Mouse (Mus musculus) heart, embryonic 16.5 days (tissue): ENCODE results near the gene Zfp523. TPM values are rescaled to one million over a fixed set of nuclear protein-coding genes. Genes with fewer than 3 reads are reported as not detected.

Source experiments
- ATAC-seq: fragments of 200-750 bp; cut with Nextera tagmentation; replicated peaks from 2 replicates; pipeline ENCODE4 v1.8.0; 2017; ENCODE audit warnings: moderate number of reproducible peaks; ENCODE audit not compliant: insufficient read depth, low FRiP score; ENCODE audit errors: extremely low read depth
- H3K27ac ChIP-seq: fragments of 300-500 bp; sonication (generic); 2 replicates; pipeline ENCODE4 v1.5.1; 2014; ENCODE audit warnings: mild to moderate bottlenecking, low read length, control low read depth, moderate library complexity
- H3K27me3 ChIP-seq: fragments of 300-500 bp; sonication (generic); 2 replicates; pipeline ENCODE4 v1.6.1; 2014; ENCODE audit warnings: low read length, mixed read lengths; ENCODE audit not compliant: control insufficient read depth, insufficient read depth
- H3K36me3 ChIP-seq: fragments of 300-500 bp; sonication (generic); 2 replicates; pipeline ENCODE4 v1.6.1; 2014; ENCODE audit not compliant: control insufficient read depth, insufficient read depth
- H3K4me1 ChIP-seq: fragments of 300-500 bp; sonication (generic); 2 replicates; pipeline ENCODE4 v1.6.1; 2014; ENCODE audit warnings: low read length, mixed read lengths; ENCODE audit not compliant: control insufficient read depth, insufficient read depth
- H3K4me2 ChIP-seq: fragments of 300-500 bp; sonication (generic); 2 replicates; pipeline ENCODE4 v1.6.1; 2014; ENCODE audit warnings: low read depth, mild to moderate bottlenecking, control low read depth, low read length
- H3K4me3 ChIP-seq: fragments of 300-500 bp; sonication (generic); 2 replicates; pipeline ENCODE4 v1.5.1; 2014; ENCODE audit warnings: mild to moderate bottlenecking, control low read depth, low read length
- H3K9ac ChIP-seq: fragments of 300-500 bp; sonication (generic); 2 replicates; pipeline ENCODE4 v1.6.1; 2014; ENCODE audit warnings: low read length, control low read depth
- H3K9me3 ChIP-seq: fragments of 300-500 bp; sonication (generic); replicated peaks from 2 replicates; pipeline ENCODE4 v1.6.1; 2016; ENCODE audit warnings: low read length; ENCODE audit not compliant: control insufficient read depth
- WGBS: fragments of 180-500 bp; shearing (Covaris S2); extraction: QIAGEN DNeasy Blood & Tissue Kit; methylation state at CpG from one replicate; pipeline ENCODE4 v1.1.7; 2014; 5-methylcytosine and 5-hydroxymethylcytosine counted together
- polyA plus RNA-seq: library from polyadenylated mRNA; unstranded; fragments of >200 nt; fragmentation: Nextera tagmentation; extraction: Ambion mirVana; gene quantifications from 2 replicates; pipeline ENCODE4 v1.2.1, GENCODE M21; 2015

Zfp523 gene
- polyA plus RNA-seq, 1 experiment from 2014 or later, result 20.5 TPM

DNA sequence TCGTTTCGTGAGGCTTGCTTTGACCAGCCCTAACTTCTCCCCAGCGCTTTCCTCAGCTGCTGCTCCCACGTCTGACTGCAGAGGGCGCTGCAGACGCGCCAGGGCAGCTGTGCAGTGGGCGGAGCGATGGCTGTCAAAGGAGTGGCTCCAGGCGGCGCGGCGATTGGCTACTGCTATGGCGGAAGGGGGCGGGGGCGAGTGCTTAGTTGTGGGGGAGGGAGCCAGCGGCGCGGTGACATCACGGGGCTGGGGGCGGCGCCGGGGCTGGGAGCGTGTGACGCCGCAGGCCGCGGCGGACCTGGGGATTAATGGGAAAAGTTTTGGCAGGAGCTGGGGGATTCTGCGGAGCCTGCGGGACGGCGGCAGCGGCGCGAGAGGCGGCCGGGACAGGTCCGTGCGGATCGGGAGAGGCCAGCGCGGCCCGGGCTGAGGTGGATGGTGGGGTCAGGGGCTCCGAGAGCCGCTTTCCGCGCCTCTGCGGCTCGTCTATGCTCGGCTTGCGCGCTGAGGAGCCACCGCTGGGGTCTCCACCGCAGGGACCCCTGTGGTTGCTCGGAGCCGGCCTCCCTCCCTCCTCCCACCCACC lies 55.6 kb downstream of the Zfp523 start, which contains the start of gene Ppard:
Ppard (plus strand) TSS at position 226 of the 586 bp plus-strand sequence.
- WGBS, result under 1% methylated on average over 57 of the region's 57 CpGs
- peak; percentile 98 for ATAC-seq
- peak within 1 kb of the TSS; percentile 77 for H3K4me3 ChIP-seq
- H3K4me2 ChIP-seq, result peak within 1 kb of the TSS; percentile 70
- H3K36me3 ChIP-seq, result no peaks in the 10 kb centered on the region
- H3K9ac ChIP-seq, result peak within 1 kb of the TSS; percentile 92
- H3K4me1 ChIP-seq, result peaks cover 3% of the 10 kb centered on the region
- H3K9me3 ChIP-seq, result no peaks in the 10 kb centered on the region
- 0 out of 2 replicates have a peak, but pooled peaks cover 2% of the 10 kb centered on the region for H3K27me3 ChIP-seq
- peak within 1 kb of the TSS; percentile 83 for H3K27ac ChIP-seq

DNA sequence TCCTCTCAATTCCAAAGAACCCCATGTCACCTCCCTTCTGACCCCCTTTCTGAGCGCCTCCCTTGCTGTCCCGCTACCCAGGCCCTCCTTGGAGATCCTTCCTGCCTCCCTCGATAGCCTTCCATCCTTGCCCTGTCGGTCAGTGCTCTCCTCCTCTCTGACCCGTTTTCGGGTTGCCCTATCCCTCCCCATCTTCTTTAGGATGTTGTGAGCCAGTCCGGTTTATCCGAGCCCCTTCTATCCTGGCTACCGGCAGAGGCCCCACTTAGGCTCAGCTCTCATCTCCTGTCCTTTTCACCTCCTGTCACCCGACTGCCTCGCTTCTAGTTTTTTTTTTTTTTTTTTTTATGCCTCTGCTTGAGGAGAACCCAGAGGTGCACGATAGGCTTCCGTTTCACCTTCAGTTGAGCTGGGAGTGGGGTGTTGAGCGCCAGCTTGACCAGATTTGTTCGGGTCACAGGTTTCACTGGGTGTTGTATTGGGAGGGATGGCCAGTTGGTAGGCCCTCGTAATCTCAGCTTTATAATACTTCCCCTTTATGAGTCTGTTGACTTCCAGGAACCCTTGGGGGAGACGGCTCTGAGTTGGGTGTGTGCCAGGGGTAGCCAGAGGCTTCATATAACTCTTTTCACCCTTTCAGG lies 56.3 kb downstream of the Zfp523 start:
- Histone ChIP-seq H3K4me2 (peak overlapping the region; percentile 70), H3K9me3 (no peaks in the 10 kb centered on the region)
- 4% methylated on average over 17 of the region's 17 CpGs for WGBS

DNA sequence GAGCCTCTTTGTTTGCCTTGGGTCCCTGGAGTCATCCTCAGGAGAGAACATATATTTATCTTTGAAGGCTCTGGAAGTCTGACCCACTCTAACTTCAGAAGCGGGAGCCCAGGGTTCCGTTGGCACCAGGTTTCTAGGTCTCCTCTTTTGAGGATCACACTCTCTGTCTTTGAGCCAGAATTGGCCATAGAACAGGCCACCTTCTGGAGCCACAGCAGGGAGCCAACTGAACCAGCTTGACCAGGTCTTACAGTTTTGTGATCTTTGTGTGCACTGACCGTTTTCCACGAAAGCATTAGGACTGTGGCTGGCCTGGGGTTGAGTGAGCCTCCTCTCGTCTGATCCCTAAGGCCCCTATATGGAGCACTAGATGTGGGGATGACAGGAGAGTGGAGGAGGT lies 57.7 kb downstream of the Zfp523 start:
- Histone ChIP-seq H3K27ac (no peak overlapping the region), H3K27me3 (0 out of 2 replicates have a peak, but pooled peaks cover 2% of the 10 kb centered on the region), H3K9me3 (no peaks in the 10 kb centered on the region), H3K4me3 (no peak overlapping the region), H3K4me2 (no peak overlapping the region), H3K9ac (no peak overlapping the region), H3K36me3 (no peaks in the 10 kb centered on the region), H3K4me1 (peaks cover 3% of the 10 kb centered on the region)
- 86% methylated on average over 5 of the region's 5 CpGs for WGBS
- no peak for ATAC-seq

More for the DNA sequence above, 56.3 kb downstream of the Zfp523 start:
- Histone ChIP-seq H3K36me3 (no peaks in the 10 kb centered on the region), H3K27ac (peak overlapping the region; percentile 83), H3K4me1 (peaks cover 3% of the 10 kb centered on the region), H3K27me3 (0 out of 2 replicates have a peak, but pooled peaks cover 2% of the 10 kb centered on the region), H3K9ac (peak overlapping the region; percentile 92), H3K4me3 (peak overlapping the region; percentile 77)
- peak; percentile 30 for ATAC-seq

DNA sequence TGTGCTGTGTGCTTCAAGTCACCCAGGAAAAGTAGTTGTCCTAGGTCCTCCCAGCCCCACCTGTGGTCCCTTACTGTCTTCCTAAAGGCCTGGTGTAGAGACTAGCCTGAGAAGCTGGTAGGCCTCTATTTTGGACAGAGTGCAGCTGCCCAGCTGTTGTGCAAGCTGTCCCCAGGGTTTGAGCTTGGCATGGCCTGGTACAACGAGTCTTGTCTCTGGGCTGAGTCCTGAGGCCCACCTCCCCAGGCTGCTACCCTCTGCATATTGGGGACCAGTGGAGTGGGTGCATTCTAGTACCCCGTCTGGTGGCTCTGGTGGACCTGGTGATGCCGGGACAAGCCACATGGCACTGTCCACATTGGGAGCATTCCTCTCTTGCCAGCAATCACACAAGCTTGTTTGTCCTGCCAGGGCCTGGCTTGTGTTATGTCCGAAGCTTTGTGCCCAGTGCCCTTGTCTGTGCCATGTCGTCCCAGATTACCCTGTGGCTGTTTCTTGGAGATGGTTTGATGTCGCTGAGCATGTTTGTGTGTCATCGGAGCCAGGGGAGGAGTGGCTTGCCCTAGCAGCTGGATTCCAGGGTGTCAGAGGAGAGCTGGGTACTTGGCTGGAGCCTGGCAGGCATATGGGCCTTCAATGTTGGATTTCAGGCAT lies 59.2 kb downstream of the Zfp523 start:
- no peak overlapping the region for H3K4me3 ChIP-seq
- ATAC-seq, result no peak
- 73% methylated on average over 7 of the region's 7 CpGs for WGBS
- H3K4me1 ChIP-seq, result peaks cover 3% of the 10 kb centered on the region
- no peaks in the 10 kb centered on the region for H3K36me3 ChIP-seq
- no peak overlapping the region for H3K27ac ChIP-seq
- H3K9ac ChIP-seq, result no peak overlapping the region
- 0 out of 2 replicates have a peak, but pooled peaks cover under 1% of the 10 kb centered on the region for H3K27me3 ChIP-seq
- no peak overlapping the region for H3K4me2 ChIP-seq
- no peaks in the 10 kb centered on the region for H3K9me3 ChIP-seq

DNA sequence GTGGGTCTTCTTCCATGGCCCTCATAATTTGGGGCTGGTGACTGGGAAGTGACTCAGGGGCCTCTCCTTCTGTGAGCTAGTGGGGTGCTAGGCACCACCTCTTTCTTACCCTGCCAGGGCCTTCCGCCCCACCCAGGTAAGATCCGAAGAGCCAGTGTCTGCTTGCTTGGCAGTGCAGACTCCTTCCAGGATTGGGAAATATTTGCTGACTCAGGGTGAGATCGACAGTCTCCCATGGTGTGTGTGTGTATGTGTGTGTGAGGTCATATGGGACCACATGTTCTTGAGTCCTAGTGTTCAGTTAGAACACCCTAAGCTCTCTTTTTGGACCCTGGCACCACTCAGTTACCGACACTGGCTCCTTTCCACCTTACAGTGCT lies 59.7 kb downstream of the Zfp523 start:
- Histone ChIP-seq H3K9me3 (no peaks in the 10 kb centered on the region), H3K9ac (no peak overlapping the region), H3K4me3 (no peak overlapping the region), H3K36me3 (no peaks in the 10 kb centered on the region), H3K4me1 (peaks cover 3% of the 10 kb centered on the region), H3K4me2 (no peak overlapping the region), H3K27me3 (no peaks in the 10 kb centered on the region), H3K27ac (no peak overlapping the region)
- no peak for ATAC-seq
- 86% methylated on average over 4 of the region's 4 CpGs for WGBS

DNA sequence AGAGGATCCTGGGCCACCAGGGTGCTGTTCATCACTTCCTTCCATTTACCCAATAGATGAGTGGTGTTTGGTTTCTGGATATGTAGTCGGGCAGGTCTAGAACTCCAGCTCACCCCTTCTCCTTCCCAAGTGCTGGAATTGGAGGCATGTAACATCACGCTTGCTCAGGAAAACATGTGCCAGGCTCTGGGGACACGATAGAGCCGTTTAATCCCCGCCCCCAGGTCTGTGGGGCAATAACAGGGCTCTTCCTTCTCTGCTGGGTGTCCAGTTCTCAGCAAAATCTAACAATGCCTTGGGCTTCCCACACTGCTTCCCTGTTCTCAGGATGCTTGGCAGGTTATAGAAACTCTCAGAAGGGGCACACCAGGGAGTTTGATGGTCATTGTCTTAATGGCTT lies 60.4 kb downstream of the Zfp523 start:
- no peak for ATAC-seq
- Histone ChIP-seq H3K4me2 (no peak overlapping the region), H3K9me3 (no peaks in the 10 kb centered on the region), H3K9ac (no peak overlapping the region), H3K4me1 (peaks cover 6% of the 10 kb centered on the region), H3K4me3 (no peak overlapping the region), H3K27me3 (no peaks in the 10 kb centered on the region), H3K27ac (no peak overlapping the region), H3K36me3 (no peaks in the 10 kb centered on the region)
- 77% methylated on average over 5 of the region's 5 CpGs for WGBS

DNA sequence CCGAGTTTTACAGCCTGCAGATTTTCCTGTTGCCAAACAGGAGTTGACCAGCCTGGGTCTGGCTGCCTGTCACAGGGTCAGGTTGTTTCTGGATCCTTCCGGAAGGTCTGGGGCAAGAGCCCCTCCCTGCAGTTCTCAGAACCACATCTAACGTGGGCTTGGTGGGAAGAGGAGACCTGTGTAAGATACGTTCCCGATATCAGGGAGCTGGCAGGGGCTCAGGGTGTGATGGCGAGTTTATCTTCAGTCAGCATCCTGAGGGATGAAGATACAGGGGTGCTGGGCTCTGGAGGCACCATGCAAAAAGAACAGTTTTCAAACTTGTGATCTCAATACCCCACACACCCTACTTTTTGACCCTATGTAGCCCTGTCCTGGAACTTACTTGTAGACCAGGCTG lies 60.9 kb downstream of the Zfp523 start:
- ATAC-seq, result no peak
- no peaks in the 10 kb centered on the region for H3K27me3 ChIP-seq
- H3K27ac ChIP-seq, result no peak overlapping the region
- no peaks in the 10 kb centered on the region for H3K36me3 ChIP-seq
- no peak overlapping the region for H3K4me3 ChIP-seq
- H3K9me3 ChIP-seq, result no peaks in the 10 kb centered on the region
- WGBS, result 77% methylated on average over 6 of the region's 6 CpGs
- H3K4me1 ChIP-seq, result peaks cover 9% of the 10 kb centered on the region
- no peak overlapping the region for H3K9ac ChIP-seq
- no peak overlapping the region for H3K4me2 ChIP-seq

DNA sequence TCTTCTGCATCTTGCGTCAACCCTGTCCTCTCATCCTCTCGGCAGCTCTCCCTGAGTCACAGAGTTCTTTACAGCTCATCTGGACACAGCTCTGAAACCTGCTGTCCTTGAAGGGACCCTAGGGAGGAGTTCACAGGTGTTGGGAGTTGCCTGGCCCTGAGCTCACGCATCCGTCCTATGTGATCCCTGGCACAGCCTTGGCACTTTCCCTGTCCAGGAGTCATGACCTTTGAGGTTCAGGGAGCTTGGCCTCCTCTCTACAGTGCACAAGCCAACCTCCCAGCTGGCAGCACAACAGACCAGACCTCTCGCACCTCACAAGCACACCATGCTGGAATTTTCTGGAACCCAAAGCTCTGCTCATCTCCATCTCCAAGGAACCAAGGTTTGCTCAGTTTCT lies 63.9 kb downstream of the Zfp523 start:
- no peak for ATAC-seq

DNA sequence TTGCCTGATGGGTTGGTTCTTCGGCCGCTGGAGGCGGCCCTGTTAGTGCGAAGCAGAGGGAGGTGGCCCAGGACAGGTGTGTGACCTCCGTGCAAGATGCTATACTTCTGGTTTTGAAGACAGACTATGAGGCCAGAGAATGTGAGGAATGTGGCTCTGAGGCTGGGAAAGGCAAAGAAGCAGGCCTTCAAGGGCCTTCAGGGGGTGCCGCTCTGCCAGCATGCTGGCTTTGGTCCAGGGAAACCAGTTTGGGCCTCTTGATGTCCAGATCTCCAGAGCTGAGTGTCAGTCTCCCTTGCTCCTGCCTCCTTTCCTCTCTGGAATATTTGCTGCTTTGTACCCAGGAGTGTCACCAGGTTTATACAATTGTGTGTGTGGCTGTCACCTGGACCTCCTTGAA lies 65.4 kb downstream of the Zfp523 start:
- Histone ChIP-seq H3K4me2 (no peak overlapping the region), H3K9ac (no peak overlapping the region), H3K9me3 (no peaks in the 10 kb centered on the region), H3K36me3 (no peaks in the 10 kb centered on the region), H3K4me1 (peaks cover 18% of the 10 kb centered on the region), H3K27ac (no peak overlapping the region), H3K27me3 (no peaks in the 10 kb centered on the region), H3K4me3 (no peak overlapping the region)
- ATAC-seq, result no peak
- 64% methylated on average over 6 of the region's 6 CpGs for WGBS

More for the DNA sequence above, 63.9 kb downstream of the Zfp523 start:
- Histone ChIP-seq H3K4me2 (no peak overlapping the region), H3K9me3 (no peaks in the 10 kb centered on the region), H3K27ac (no peak overlapping the region), H3K4me3 (no peak overlapping the region), H3K4me1 (peaks cover 16% of the 10 kb centered on the region), H3K9ac (no peak overlapping the region), H3K27me3 (no peaks in the 10 kb centered on the region), H3K36me3 (no peaks in the 10 kb centered on the region)
- 90% methylated on average over 5 of the region's 5 CpGs for WGBS
